Mouse (Mus musculus) hindlimb bud, embryonic 11.5 days (tissue): ENCODE results near the gene Csnk1g2.

Experiments used
- DNase-seq: peaks from one replicate; pipeline ENCODE4 v3.0.0-alpha.2; 2012; ENCODE audit warnings: low read depth, low spot score; ENCODE audit errors: extremely low spot score

Gene Csnk1g2

DNA sequence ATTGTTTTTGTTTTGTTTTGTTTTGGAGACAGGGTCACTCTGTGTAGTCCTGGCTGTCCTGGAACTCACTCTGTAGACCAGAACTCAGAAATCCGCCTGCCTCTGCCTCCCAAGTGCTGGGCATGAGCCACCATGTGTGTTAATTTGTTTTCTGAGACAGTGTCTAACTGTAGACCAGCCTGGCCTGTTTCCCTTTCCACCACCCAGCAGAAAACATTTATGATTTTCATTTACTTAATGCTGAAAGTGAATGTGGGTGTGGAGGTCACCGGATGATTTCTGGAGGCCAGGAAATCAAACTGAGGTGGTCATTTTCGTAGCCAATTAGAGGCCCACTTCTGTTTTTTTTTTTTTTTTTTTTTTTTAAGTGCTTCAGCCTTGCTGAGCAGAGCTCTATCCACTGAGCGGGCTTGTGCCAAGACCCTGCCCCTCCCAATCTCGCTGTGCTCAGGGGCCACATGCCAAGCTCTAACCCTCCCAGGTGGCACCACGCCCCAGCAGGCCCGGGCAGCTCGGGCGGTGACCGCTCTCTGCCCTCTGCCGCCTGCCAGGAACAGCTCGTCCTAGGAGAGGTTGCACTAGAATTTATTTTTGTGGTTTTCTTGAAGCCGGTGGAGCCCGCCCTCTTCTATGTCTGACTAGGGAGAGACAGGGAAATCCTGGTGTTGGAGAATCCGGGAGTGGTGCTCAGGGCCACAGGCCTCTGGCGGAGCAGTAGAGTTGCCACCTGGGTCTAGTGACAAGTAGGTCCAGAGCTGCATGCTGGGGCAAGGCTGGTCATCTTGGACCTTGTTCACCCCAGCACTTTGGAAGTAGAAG is 41.8 kb downstream of the Csnk1g2 start:
- DNase-seq, result no peak

- DNase-seq, result no peak
Measured at GRCm38 (mm10) chr10:80665016-80665380, 42.4 kb downstream of the Csnk1g2 start.

- no peak for DNase-seq
Measured at GRCm38 (mm10) chr10:80665459-80665858, 42.8 kb downstream of the Csnk1g2 start.

GRCm38 (mm10) chr10:80665981-80666733 is 43.5 kb downstream of the Csnk1g2 start:
- no peak for DNase-seq

DNA sequence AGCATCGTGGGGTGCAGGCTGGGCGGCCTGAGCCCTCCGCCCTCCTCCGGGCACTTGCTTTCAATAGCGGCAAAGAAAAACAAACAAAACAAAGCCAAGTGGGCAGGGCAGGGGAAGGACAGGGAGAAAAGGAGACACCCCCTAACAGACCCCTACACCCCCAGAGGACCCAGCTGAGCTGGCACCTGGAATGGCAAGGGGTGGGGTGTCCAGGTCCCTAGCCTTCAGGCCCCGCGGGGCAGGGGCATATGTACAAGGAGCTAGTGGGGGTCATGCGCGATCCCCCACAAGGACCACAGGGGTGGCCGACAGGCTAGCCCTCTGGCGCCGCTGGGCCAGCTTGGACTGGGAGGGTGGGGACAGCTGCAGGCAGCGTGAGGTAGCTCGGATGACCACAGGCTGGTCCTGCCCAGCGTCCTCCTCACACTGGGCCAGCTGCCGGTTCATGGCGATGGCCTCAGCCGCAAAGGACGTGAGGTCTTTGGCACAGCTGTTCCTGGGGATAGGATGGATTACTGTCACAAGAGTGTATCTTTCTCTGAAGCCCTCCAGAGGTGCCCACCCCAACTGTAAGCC is 44.3 kb downstream of the Csnk1g2 start:
- no peak for DNase-seq

GRCm38 (mm10) chr10:80668614-80669013 is 46.0 kb downstream of the Csnk1g2 start:
- DNase-seq, result no peak

- DNase-seq, result no peak
Measured at GRCm38 (mm10) chr10:80669018-80669417, 46.4 kb downstream of the Csnk1g2 start.

- no peak for DNase-seq
Measured at GRCm38 (mm10) chr10:80669737-80670485, 47.3 kb downstream of the Csnk1g2 start.

DNA sequence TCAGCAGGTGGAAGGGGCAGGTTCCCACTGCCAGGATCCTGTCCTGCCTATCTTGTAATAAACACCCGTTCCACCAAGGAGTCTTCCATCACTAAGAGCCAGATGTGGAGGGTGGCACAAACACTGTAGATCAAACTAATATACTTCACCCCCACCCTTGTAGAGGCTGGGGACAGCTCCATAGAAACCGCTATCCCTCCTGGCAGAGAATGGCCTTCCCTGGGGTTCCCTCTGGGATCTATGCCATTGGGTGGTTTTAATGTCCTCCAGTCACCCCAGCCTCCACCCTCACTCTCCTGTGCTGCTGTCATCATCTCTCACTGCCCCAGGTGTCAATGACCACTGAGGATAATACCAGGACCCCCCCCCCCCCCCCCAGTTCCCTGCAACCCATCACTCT is 47.9 kb downstream of the Csnk1g2 start:
- DNase-seq, result no peak

DNA sequence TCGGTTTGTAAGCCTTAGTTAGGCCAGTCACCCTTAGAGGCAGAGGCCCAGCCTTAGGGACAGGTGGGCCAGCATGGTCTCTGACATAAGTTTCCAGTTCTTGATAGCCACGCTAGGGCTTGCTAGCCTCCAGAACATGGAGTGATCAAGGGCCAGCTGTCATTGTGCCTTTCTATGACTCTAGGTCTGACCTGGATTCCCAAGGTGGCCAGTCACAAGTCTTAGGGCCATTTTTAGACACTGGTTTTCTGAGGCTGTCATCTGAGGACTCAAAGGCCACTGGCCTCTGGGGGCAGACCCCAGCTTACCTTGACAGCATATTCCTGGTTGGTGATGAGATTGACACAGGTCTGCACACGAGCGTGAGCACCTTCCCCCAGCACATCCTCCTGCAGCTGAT is 48.6 kb downstream of the Csnk1g2 start:
- DNase-seq, result no peak

GRCm38 (mm10) chr10:80671936-80672690 is 49.5 kb downstream of the Csnk1g2 start:
- DNase-seq, result no peak

DNA sequence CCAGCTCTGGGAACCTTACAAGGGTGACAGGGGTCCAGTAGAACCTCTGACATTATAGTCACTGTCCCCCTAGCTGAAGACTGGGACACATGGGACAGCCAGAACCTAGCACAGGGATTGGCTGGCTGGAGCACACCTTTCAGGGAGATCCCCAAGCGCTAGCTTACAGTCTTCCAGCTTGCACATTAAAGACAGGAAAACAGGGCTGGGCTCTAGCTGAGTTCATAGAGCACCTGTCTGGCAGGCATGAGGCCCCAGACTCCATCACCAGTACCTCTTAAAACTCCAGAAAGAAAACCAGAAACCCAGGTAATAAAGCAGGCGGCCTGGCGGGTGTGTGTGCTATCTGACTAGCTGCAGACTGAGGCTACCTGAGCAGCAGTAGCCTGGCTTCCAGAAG is 51.1 kb downstream of the Csnk1g2 start:
- DNase-seq, result no peak

DNA sequence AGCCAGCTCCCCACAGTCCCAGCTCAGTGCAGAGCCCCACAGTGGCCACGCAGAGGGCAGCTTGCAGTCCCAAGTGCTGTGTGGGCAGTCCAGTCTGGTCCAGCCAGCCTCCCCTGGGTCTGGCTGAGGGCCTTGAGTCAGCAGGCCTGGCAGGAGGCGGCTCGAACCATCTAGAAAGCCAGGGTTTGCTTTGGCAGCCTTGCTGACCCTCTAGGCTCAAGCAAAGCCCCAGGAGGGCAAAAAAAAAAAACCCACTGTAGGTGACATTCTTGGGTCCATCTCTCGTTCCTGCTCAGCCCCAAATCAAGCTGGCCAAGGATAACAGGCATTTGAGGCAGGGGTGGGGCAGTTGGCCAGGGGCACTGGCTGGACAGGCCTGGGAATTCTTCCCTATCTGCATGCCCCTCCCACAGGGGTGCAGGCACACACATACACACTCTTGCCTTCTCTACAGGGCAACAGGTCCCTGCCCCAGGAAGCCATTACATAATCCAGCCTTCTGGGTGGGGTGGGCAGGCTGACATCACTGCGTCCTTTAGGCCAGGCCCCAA is 51.6 kb downstream of the Csnk1g2 start:
- DNase-seq, result no peak

GRCm38 (mm10) chr10:80674851-80675404 is 52.3 kb downstream of the Csnk1g2 start:
- DNase-seq, result no peak

DNA sequence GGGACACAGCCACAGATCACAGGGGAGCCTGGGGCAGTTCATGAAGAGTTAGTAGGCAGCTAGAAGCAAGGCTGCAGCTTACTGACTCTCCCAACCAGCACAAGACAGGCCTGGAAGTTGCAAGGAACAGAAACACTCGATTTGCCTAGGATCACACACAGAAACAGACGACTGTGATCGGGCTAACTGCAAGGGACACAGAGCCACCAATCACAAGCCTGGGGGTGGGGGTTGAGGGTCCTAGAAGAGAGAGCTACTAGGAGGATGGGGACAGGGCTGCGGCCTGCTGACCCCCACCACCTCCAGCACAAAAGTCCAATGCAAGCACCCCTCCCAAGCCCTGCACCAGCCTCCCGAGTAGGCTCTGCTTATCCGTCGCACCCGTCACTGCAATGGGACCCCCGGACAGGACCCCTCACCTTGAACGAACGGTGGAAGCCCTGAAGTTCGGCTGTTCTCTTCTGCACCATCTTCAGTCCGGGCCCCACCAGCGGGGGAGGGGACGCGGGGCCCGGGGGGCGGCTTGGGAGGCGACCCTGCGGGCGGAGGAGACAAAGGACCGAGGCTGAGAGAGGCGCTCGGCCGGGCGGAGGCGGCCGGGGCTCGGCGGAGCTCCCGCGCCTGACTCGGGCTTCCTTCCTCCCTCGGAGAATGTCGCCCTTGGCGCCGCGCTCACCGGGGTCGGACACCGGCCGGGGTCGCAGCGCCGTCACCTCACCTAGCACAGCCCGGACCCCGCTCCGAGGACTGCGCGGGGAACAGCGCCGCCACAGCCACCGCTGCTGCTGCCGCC is 53.0 kb downstream of the Csnk1g2 start:
- DNase-seq, result no peak

DNA sequence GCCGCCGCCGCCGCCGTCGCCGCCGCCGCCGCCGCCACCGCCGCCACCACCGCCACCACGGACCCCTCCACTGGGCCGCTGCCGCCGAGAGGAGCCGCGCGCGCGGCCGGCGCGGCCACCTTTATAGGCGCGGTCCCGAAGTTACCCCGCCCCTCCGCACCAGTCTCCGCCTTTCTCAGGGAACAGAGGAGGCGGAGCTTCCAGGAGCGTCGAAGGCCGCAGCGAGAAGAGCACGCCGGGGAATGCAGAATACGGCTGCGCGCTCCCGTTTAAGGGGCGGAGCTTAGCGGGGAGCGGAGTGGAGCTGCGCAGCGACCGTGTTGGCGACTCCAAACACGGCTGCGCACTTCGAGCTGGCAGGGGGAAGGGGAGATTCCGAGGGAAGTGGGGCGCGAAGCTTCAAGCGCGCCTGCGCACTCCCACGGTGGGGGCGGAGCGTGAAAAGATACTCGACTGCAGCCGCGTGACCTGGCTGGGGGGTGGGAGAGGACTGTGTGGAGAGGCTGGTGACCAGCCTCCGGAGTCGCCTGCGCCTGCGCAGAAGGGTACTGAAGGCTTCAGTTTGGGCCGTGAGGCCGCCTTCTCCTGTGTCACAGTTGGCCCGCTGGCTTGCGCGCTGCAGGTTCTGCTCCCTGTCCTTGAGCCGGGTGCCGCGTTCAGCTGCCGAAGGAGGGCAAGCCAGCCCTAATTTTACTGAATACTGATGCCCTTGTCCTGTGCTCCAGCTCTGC is 53.7 kb downstream of the Csnk1g2 start:
- DNase-seq, result peak; percentile 99

- no peak for DNase-seq
Measured at GRCm38 (mm10) chr10:80677128-80677875, 54.7 kb downstream of the Csnk1g2 start.

- DNase-seq, result no peak
Measured at GRCm38 (mm10) chr10:80677942-80678436, 55.4 kb downstream of the Csnk1g2 start, which contains the start of gene Mknk2. Gene Mknk2, minus strand, starts transcription at chr10:80678112.
